Mouse (Mus musculus) B cell, adult 62 days (primary cell): ENCODE measurements around the gene Adh7. TPM values are rescaled to one million over a fixed set of nuclear protein-coding genes. Genes with fewer than 3 reads are reported as not detected.

Experiments used
- total RNA-seq: library from RNA; stranded (reverse); gene quantifications from 4 replicates; pipeline ENCODE4 v1.2.4, GENCODE M21; 2023

Gene Adh7
- total RNA-seq: not detected in 4 replicates

DNA sequence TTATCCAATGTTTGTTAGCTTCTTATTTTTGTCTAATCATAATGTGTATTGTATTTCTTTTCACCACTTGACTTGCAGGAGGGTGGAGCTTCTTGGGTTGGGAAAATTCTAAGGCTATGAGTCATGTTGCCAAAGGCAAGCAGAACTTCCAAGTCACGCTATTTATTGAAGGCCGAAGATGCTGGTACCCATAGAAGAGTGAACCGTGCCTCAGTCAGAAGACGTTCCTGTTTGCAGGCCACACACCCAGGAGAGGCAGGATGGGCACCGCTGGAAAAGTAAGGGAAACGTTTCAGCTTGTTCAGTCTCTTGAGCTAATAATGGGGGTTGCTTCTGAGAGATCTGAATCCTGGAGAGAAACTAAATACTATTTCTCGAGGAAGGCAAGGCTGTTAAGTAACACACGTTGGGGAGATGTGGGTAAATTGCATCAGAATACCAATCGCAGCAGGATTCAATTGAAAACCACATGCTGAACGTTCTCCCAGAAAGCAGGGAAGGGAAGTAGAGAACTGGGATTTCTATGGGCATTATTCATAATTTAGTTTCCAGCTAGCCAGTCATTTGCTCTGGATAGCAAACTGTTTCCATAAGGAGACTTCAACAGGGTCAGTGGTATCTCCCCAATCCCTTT, at the start of gene Adh7:
Gene Adh7 (plus strand): TSS at position 130 of the 634 bp plus-strand sequence.

DNA sequence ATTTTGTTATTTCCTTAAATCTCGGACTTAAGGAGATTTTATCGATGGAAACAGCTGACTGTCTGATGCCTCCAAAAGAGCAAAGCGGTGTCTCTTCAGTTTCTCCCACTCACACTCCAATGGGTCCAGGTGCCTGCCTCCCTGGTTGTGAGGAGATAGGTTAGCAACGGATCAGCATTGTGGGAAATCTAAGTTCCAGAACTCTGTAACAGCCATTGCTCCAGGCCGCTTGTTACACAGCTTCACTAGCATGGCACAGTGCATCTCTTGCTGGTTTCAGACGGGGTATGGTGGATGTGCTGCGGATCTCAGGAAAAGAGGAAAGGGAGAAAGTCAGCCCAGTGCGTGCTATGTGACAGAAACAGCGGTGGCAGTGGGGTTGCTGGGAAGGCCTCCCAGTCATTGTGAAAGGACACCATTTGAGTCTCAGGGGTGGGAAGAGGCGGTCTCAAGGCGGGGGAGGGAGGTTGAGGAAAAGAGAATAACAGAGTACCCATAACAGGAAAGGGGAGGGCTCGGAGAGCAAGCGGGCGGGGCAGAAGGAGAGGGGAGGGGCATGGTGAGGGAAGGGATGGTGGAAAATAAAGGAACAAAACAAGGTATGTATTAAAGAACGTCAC, 23.8 kb upstream of the Adh7 start, which contains the start of gene 4930579F01Rik:
Gene 4930579F01Rik (minus strand): TSS at position 143 of the 620 bp plus-strand sequence.

DNA sequence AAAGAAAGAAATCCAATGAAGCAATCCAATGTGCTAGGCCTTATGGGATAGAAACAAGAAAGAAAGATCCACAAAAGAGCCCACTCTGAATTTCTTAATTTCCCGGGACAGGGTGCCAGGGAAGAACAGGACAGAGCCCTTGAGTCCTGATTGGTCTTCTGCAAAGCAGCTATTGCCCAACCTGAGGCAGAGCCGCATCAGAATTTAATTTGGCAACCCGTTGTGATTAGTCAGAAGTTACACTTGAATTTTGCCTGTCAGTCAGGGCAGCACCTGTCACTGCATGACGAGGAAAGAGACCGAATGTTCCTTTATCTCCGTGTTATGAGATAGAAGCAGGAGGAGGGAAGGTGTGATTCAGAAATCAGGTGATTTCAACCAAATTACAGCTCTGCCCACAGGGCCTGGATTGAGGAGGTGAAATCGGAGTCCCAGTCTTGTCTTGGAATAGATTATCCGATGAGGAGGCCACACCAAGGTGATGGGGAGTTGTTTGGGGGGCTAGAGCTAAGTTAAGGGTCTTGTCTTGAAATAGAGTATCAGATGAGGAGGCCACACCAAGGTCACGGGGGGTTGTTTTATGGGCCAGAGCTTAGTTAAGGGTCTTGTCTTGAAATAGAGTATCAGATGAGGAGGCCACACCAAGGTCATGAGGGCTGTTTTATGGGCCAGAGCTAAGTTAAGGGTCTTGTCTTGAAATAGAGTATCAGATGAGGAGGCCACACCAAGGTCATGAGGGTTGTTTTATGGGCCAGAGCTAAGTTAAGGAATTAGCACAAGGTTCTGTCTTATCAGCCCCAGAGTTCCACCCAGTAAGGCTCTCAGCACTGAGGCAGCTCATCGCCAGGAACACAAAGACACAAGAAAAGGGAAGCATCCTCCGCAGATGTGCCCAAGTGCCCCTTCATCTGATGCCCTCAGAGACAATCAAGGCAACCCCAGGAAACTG, 43.4 kb downstream of the Adh7 start, which contains the start of gene Adh1:
Gene Adh1 (plus strand): TSS at position 271 of the 949 bp plus-strand sequence.

Other genes starting within 250 kb of the Adh7 start
- 73.4 to 87.5 TPM (median 80.8 TPM) in 4 replicates for gene Dapp1, start 236.2 kb upstream of the Adh7 start, total RNA-seq
- not detected in 4 replicates for gene 1110002E22Rik, start 152.7 kb upstream of the Adh7 start, total RNA-seq
- not detected in 4 replicates for gene Gm5105, start 150.4 kb upstream of the Adh7 start, total RNA-seq
- 7.1 to 11.6 TPM (median 10.3 TPM) in 4 replicates for gene Trmt10a, start 74.3 kb upstream of the Adh7 start, total RNA-seq
- gene Mttp, start 72.8 kb upstream of the Adh7 start, total RNA-seq: 2.1 to 2.6 TPM (median 2.4 TPM) in 4 replicates
- gene 4930579F01Rik, start 23.9 kb upstream of the Adh7 start, total RNA-seq: not detected in 4 replicates
- not detected in 4 replicates for gene Adh1, start 43.2 kb downstream of the Adh7 start, total RNA-seq
- gene Adh6a, start 95.5 kb downstream of the Adh7 start, total RNA-seq: not detected in 4 replicates
- gene Adh6b, start 124.0 kb downstream of the Adh7 start, total RNA-seq: not detected in 4 replicates
- not detected in 4 replicates for gene Adh4, start 197.7 kb downstream of the Adh7 start, total RNA-seq
- gene Adh5, start 225.3 kb downstream of the Adh7 start, total RNA-seq: 53.5 to 64.6 TPM (median 61.6 TPM) in 4 replicates